Mouse (Mus musculus) spleen, adult 2 months (tissue): ENCODE data around the gene Stim2. TPM values are rescaled to one million over a fixed set of nuclear protein-coding genes. Genes with fewer than 3 reads are reported as not detected.

Source experiments
- DNase-seq, 2 experiments: peaks; one replicate each; pipeline versions ENCODE4 v3.0.0 to v3.0.0-alpha.2; 2012 to 2021; ENCODE audit warnings: low spot score in 2 of 2, low read depth in 1 of 2
- H3K27ac ChIP-seq: fragments of 200-500 bp; 2 replicates; pipeline ENCODE4 v1.5.1; 2012; ENCODE audit warnings: low read length, inconsistent platforms; ENCODE audit not compliant: insufficient read depth
- H3K27me3 ChIP-seq: fragments of 200-500 bp; 2 replicates; pipeline ENCODE4 v1.6.1; 2012; ENCODE audit warnings: mild to moderate bottlenecking, moderate library complexity, low read length, inconsistent platforms; ENCODE audit not compliant: control insufficient read depth, insufficient read depth
- H3K36me3 ChIP-seq: fragments of 200-500 bp; 2 replicates; pipeline ENCODE4 v1.6.1; 2012; ENCODE audit warnings: mild to moderate bottlenecking, low read length, inconsistent platforms; ENCODE audit not compliant: control insufficient read depth, insufficient read depth
- H3K4me1 ChIP-seq: fragments of 200-500 bp; 2 replicates; pipeline ENCODE4 v1.6.1; 2011; ENCODE audit warnings: inconsistent platforms; ENCODE audit not compliant: control insufficient read depth, insufficient read depth, insufficient read length
- H3K4me3 ChIP-seq: fragments of 200-500 bp; 2 replicates; pipeline ENCODE4 v1.5.1; 2011; ENCODE audit warnings: mild to moderate bottlenecking, inconsistent platforms; ENCODE audit not compliant: insufficient read depth, insufficient read length; ENCODE audit errors: extremely low read depth
- CTCF ChIP-seq: fragments of 200-500 bp; IDR thresholded peaks from 2 replicates; pipeline ENCODE4 v1.5.1; 2011; ENCODE audit warnings: mild to moderate bottlenecking, inconsistent platforms; ENCODE audit not compliant: insufficient read depth, insufficient read length, insufficient replicate concordance; ENCODE audit errors: extremely low read depth
- POLR2A ChIP-seq: fragments of 200-500 bp; IDR thresholded peaks from 2 replicates; pipeline ENCODE4 v1.6.1; 2011; ENCODE audit warnings: low read depth, low read length, inconsistent platforms
- WGBS: fragments of 180-500 bp; shearing (Covaris S2); methylation state at CpG from one replicate; pipeline ENCODE4 v1.1.7; 2018; 5-methylcytosine and 5-hydroxymethylcytosine counted together
- polyA plus RNA-seq: library from polyadenylated mRNA; depleted of rRNA; stranded (reverse); fragments of >200 nt; gene quantifications from 2 replicates; pipeline ENCODE4 v1.2.3, GENCODE M21; 2012

The Stim2 gene
- polyA plus RNA-seq, 1 experiment: 12.6 TPM

GRCm38 (mm10) chr5:54038615-54039014 lies 40.3 kb downstream of the Stim2 start:
- Histone ChIP-seq H3K4me3 (no peak overlapping the region), H3K4me1 (peaks cover 11% of the 10 kb centered on the region; the same call in 1 of the 2 replicates), H3K36me3 (no peaks in the 10 kb centered on the region), H3K27ac (no peak overlapping the region), H3K27me3 (no peaks in the 10 kb centered on the region)
- TF ChIP-seq POLR2A: no peak
- WGBS: 38% methylated on average over 4 of the region's 4 CpGs
- DNase-seq: no peak

- no peak overlapping the region for H3K4me3 ChIP-seq
- H3K36me3 ChIP-seq: no peaks in the 10 kb centered on the region
- H3K27ac ChIP-seq: no peak overlapping the region
- no peak for TF ChIP-seq CTCF
- no peak for TF ChIP-seq POLR2A
- DNase-seq: no peak
- peaks cover 13% of the 10 kb centered on the region for H3K4me1 ChIP-seq
- 79% methylated on average over 8 of the region's 8 CpGs for WGBS
- no peaks in the 10 kb centered on the region for H3K27me3 ChIP-seq
These were observed 42.2 kb downstream of the Stim2 start for GRCm38 (mm10) chr5:54040527-54040926.

GRCm38 (mm10) chr5:54042013-54042412 lies 43.7 kb downstream of the Stim2 start:
- DNase-seq: no peak
- Histone ChIP-seq H3K36me3 (no peaks in the 10 kb centered on the region), H3K4me3 (no peak overlapping the region), H3K4me1 (peaks cover 15% of the 10 kb centered on the region), H3K27me3 (no peaks in the 10 kb centered on the region), H3K27ac (no peak overlapping the region)
- TF ChIP-seq CTCF (no peak), POLR2A (no peak)
- WGBS: 92% methylated on average over 7 of the region's 7 CpGs

- TF ChIP-seq CTCF (no peak), POLR2A (no peak)
- 11% methylated on average over 3 of the region's 3 CpGs for WGBS
- H3K4me1 ChIP-seq: peaks cover 7% of the 10 kb centered on the region
- H3K27ac ChIP-seq: peak overlapping the region; percentile 52
- H3K27me3 ChIP-seq: no peaks in the 10 kb centered on the region
- DNase-seq: peak; percentile 13 to 25
- no peak overlapping the region for H3K4me3 ChIP-seq
- H3K36me3 ChIP-seq: no peaks in the 10 kb centered on the region
These were observed 47.2 kb downstream of the Stim2 start for GRCm38 (mm10) chr5:54045523-54045922.

GRCm38 (mm10) chr5:54046432-54046831 lies 48.1 kb downstream of the Stim2 start:
- no peak overlapping the region for H3K27ac ChIP-seq
- no peaks in the 10 kb centered on the region for H3K36me3 ChIP-seq
- peaks cover 7% of the 10 kb centered on the region for H3K4me1 ChIP-seq
- no peaks in the 10 kb centered on the region for H3K27me3 ChIP-seq
- WGBS: 89% methylated on average over 1 of the region's 1 CpGs
- no peak overlapping the region for H3K4me3 ChIP-seq
- DNase-seq: no peak
- TF ChIP-seq POLR2A: no peak
- no peak for TF ChIP-seq CTCF

GRCm38 (mm10) chr5:54049145-54049733 lies 50.9 kb downstream of the Stim2 start:
- Histone ChIP-seq H3K36me3 (no peaks in the 10 kb centered on the region), H3K4me1 (peaks cover 7% of the 10 kb centered on the region; the same call in 1 of the 2 replicates), H3K27ac (no peak overlapping the region), H3K4me3 (no peak overlapping the region), H3K27me3 (no peaks in the 10 kb centered on the region)
- no peak for DNase-seq
- 88% methylated on average over 4 of the region's 4 CpGs for WGBS
- no peak for TF ChIP-seq CTCF
- TF ChIP-seq POLR2A: no peak

GRCm38 (mm10) chr5:54049940-54050339 lies 51.6 kb downstream of the Stim2 start:
- 79% methylated on average over 5 of the region's 5 CpGs for WGBS
- no peaks in the 10 kb centered on the region for H3K36me3 ChIP-seq
- H3K4me3 ChIP-seq: no peak overlapping the region
- H3K27me3 ChIP-seq: no peaks in the 10 kb centered on the region
- TF ChIP-seq CTCF (no peak), POLR2A (no peak)
- H3K27ac ChIP-seq: no peak overlapping the region
- peaks cover 4% of the 10 kb centered on the region; the same call in 1 of the 2 replicates for H3K4me1 ChIP-seq
- no peak for DNase-seq
